Mouse (Mus musculus) forebrain, embryonic 16.5 days (tissue): ENCODE results near the gene Socs1. TPM values are rescaled to one million over a fixed set of nuclear protein-coding genes. Genes with fewer than 3 reads are reported as not detected.

Experiments
- ATAC-seq: fragments of 200-750 bp; cut with Nextera tagmentation; 2 replicates; pipeline ENCODE4 v1.8.0; 2017; ENCODE audit warnings: mild to moderate bottlenecking, moderate library complexity
- H3K27ac ChIP-seq: fragments of 300-500 bp; sonication (generic); 2 replicates; pipeline ENCODE4 v1.5.1; 2014; ENCODE audit warnings: low read length, control low read depth
- H3K27me3 ChIP-seq: fragments of 300-500 bp; sonication (generic); replicated peaks from 2 replicates; pipeline ENCODE4 v1.6.1; 2014; ENCODE audit warnings: low read length; ENCODE audit not compliant: control insufficient read depth, insufficient read depth
- H3K36me3 ChIP-seq: fragments of 300-500 bp; sonication (generic); 2 replicates; pipeline ENCODE4 v1.6.1; 2014; ENCODE audit not compliant: control insufficient read depth, insufficient read depth
- H3K4me1 ChIP-seq: fragments of 300-500 bp; sonication (generic); replicated peaks from 2 replicates; pipeline ENCODE4 v1.6.1; 2014; ENCODE audit warnings: low read length; ENCODE audit not compliant: control insufficient read depth, insufficient read depth
- H3K4me2 ChIP-seq: fragments of 300-500 bp; sonication (generic); 2 replicates; pipeline ENCODE4 v1.6.1; 2014; ENCODE audit warnings: mild to moderate bottlenecking, low read length, control low read depth
- H3K4me3 ChIP-seq: fragments of 300-500 bp; sonication (generic); replicated peaks from 2 replicates; pipeline ENCODE4 v1.5.1; 2014; ENCODE audit warnings: mild to moderate bottlenecking, low read length, control low read depth
- H3K9ac ChIP-seq: fragments of 300-500 bp; sonication (generic); replicated peaks from 2 replicates; pipeline ENCODE4 v1.6.1; 2014; ENCODE audit warnings: low read depth, low read length, control low read depth
- H3K9me3 ChIP-seq: fragments of 300-500 bp; sonication (generic); 2 replicates; pipeline ENCODE4 v1.6.1; 2016; ENCODE audit warnings: low read length; ENCODE audit not compliant: control insufficient read depth
- WGBS: fragments of 180-500 bp; shearing (Covaris S2); extraction: QIAGEN DNeasy Blood & Tissue Kit; methylation state at CpG from one replicate; pipeline ENCODE4 v1.1.7; 2014; 5-methylcytosine and 5-hydroxymethylcytosine counted together
- polyA plus RNA-seq: library from polyadenylated mRNA; unstranded; fragments of >200 nt; fragmentation: Nextera tagmentation; extraction: Ambion mirVana; gene quantifications from 2 replicates; pipeline ENCODE4 v1.2.1, GENCODE M21; 2015

The Socs1 gene
- polyA plus RNA-seq, 1 experiment from 2014 or later = 1.7 TPM

GRCm38 (mm10) chr16:10732421-10732820, 52.9 kb downstream of the Socs1 start:
- Histone ChIP-seq H3K4me2 (no peak overlapping the region), H3K4me3 (no peak overlapping the region), H3K27ac (no peak overlapping the region), H3K9ac (no peak overlapping the region), H3K27me3 (no peaks in the 10 kb centered on the region), H3K9me3 (no peaks in the 10 kb centered on the region), H3K36me3 (no peaks in the 10 kb centered on the region), H3K4me1 (no peaks in the 10 kb centered on the region)
- 85% methylated on average over 5 of the region's 5 CpGs for WGBS
- no peak for ATAC-seq

Other genes with a start within 250 kb of the Socs1 start
- gene Dexi, start 242.5 kb downstream of the Socs1 start, polyA plus RNA-seq = 14.8 and 14.9 TPM in 2 replicates
- gene Clec16a, start 240.2 kb downstream of the Socs1 start, polyA plus RNA-seq = 69.0 and 72.8 TPM in 2 replicates
- gene Tnp2, start 3.1 kb upstream of the Socs1 start, polyA plus RNA-seq = not detected in 2 replicates
- gene Prm3, start 5.4 kb upstream of the Socs1 start, polyA plus RNA-seq = not detected in 2 replicates
- not detected in 2 replicates for gene Prm2, start 10.6 kb upstream of the Socs1 start, polyA plus RNA-seq
- not detected in 2 replicates for gene Prm1, start 20.3 kb upstream of the Socs1 start, polyA plus RNA-seq
- gene Gm11172, start 27.4 kb upstream of the Socs1 start, polyA plus RNA-seq = not detected in 2 replicates
- gene Rmi2, start 49.5 kb upstream of the Socs1 start, polyA plus RNA-seq = 0.75 and 0.94 TPM in 2 replicates